Mouse (Mus musculus) heart, postnatal 14 days (tissue): ENCODE measurements around the gene Rcsd1. TPM values are rescaled to one million over a fixed set of nuclear protein-coding genes. Genes with fewer than 3 reads are reported as not detected.

Experiments used
- DNase-seq, 2 experiments: peaks; one replicate each; pipeline ENCODE4 v3.0.0; 2021 to 2022
- intact Hi-C: fragments of 180-260 bp; cut with DNase I; formaldehyde crosslinking; loops from one replicate; pipeline ENCODE4 v1.15.1; 2025
- total RNA-seq, 2 experiments: library from RNA; stranded (reverse); gene quantifications; 2 replicates each; pipeline ENCODE4 v1.2.3; 2021

Rcsd1 gene
- total RNA-seq, 2 experiments from 2014 or later: 103 to 109 TPM

GRCm38 (mm10) chr1:165641271-165641771 is 68.2 kb downstream of the Rcsd1 start:
- DNase-seq: peak; percentile 75 to 82
- intact Hi-C loops: loop anchor here (5.0 kb wide), 1 partner anchor 96 kb away; no protein-coding TSS in a partner anchor

- intact Hi-C loops: loop anchor here (10.0 kb wide), 2 partner anchors 171 to 519 kb away; partner anchors contain the start of genes Dcaf6 and Mpc2
- DNase-seq: no peak
These were observed 73.3 kb downstream of the Rcsd1 start for GRCm38 (mm10) chr1:165636289-165636688.

GRCm38 (mm10) chr1:165635055-165635897 is 74.3 kb downstream of the Rcsd1 start:
- no peak for DNase-seq
- intact Hi-C loops: loop anchor here (2.0 to 10.0 kb wide), 3 partner anchors 52 to 520 kb away; partner anchors contain the start of genes Dcaf6 and Mpc2

- peak; percentile 99 for DNase-seq
- intact Hi-C loops: loop anchor here (2.0 to 10.0 kb wide), 3 partner anchors 52 to 520 kb away; partner anchors contain the start of genes Dcaf6 and Mpc2
These were observed 75.2 kb downstream of the Rcsd1 start, which contains the start of gene Mpzl1 for GRCm38 (mm10) chr1:165634151-165634884. Gene Mpzl1 (minus strand): TSS chr1:165634538.

GRCm38 (mm10) chr1:165633345-165633744 is 76.2 kb downstream of the Rcsd1 start:
- intact Hi-C loops: loop anchor here (2.0 to 10.0 kb wide), 3 partner anchors 15 to 521 kb away; partner anchors contain the start of genes Dcaf6 and Mpc2
- DNase-seq: no peak

GRCm38 (mm10) chr1:165631136-165631535 is 78.4 kb downstream of the Rcsd1 start:
- no peak for DNase-seq
- intact Hi-C loops: loop anchor here (10.0 kb wide), 2 partner anchors 166 to 524 kb away; partner anchors contain the start of genes Dcaf6 and Mpc2

GRCm38 (mm10) chr1:165629975-165630374 is 79.6 kb downstream of the Rcsd1 start:
- intact Hi-C loops: loop anchor here (10.0 kb wide), 2 partner anchors 165 to 525 kb away; partner anchors contain the start of genes Dcaf6 and Mpc2

GRCm38 (mm10) chr1:165628603-165629002 is 81.0 kb downstream of the Rcsd1 start:
- no peak for DNase-seq
- intact Hi-C loops: no loop called here

More at GRCm38 (mm10) chr1:165629975-165630374, 79.6 kb downstream of the Rcsd1 start:
- DNase-seq: no peak

GRCm38 (mm10) chr1:165625896-165626295 is 83.7 kb downstream of the Rcsd1 start:
- DNase-seq: no peak
- intact Hi-C loops: no loop called here

GRCm38 (mm10) chr1:165625058-165625457 is 84.5 kb downstream of the Rcsd1 start:
- intact Hi-C loops: no loop called here
- no peak for DNase-seq

GRCm38 (mm10) chr1:165618201-165618624 is 91.3 kb downstream of the Rcsd1 start:
- peak; percentile 73 to 74 for DNase-seq
- intact Hi-C loops: loop anchor here (2.0 kb wide), 1 partner anchor 15 kb away; no protein-coding TSS in a partner anchor

- intact Hi-C loops: no loop called here
- DNase-seq: peak; percentile 22 to 34
These were observed 92.2 kb downstream of the Rcsd1 start for GRCm38 (mm10) chr1:165617166-165617891.

- no peak for DNase-seq
These were observed 92.9 kb downstream of the Rcsd1 start for GRCm38 (mm10) chr1:165616652-165617051.

GRCm38 (mm10) chr1:165614793-165615192 is 94.8 kb downstream of the Rcsd1 start:
- intact Hi-C loops: no loop called here
- no peak for DNase-seq

More at GRCm38 (mm10) chr1:165616652-165617051, 92.9 kb downstream of the Rcsd1 start:
- intact Hi-C loops: no loop called here

GRCm38 (mm10) chr1:165613926-165614325 is 95.6 kb downstream of the Rcsd1 start:
- DNase-seq: no peak
- intact Hi-C loops: no loop called here

GRCm38 (mm10) chr1:165612714-165613113 is 96.8 kb downstream of the Rcsd1 start:
- intact Hi-C loops: no loop called here
- DNase-seq: no peak

- intact Hi-C loops: no loop called here
- no peak for DNase-seq
These were observed 99.1 kb downstream of the Rcsd1 start for GRCm38 (mm10) chr1:165610321-165610999.

- DNase-seq: no peak
- intact Hi-C loops: no loop called here
These were observed 99.8 kb downstream of the Rcsd1 start for GRCm38 (mm10) chr1:165609495-165610320.
